Mouse (Mus musculus) hindbrain, postnatal 0 days (tissue): ENCODE data around the gene Gm5475. TPM values are rescaled to one million over a fixed set of nuclear protein-coding genes. Genes with fewer than 3 reads are reported as not detected.

ENCODE experiments used
- ATAC-seq: fragments of 200-750 bp; cut with Nextera tagmentation; 2 replicates; pipeline ENCODE4 v1.8.0; 2017; ENCODE audit warnings: mild to moderate bottlenecking, moderate TSS enrichment, moderate library complexity
- DNase-seq: peaks from one replicate; pipeline ENCODE4 v3.0.0-alpha.2; 2015; ENCODE audit warnings: low spot score
- H3K27ac ChIP-seq: fragments of 300-500 bp; sonication (generic); 2 replicates; pipeline ENCODE4 v1.5.1; 2014; ENCODE audit warnings: mild to moderate bottlenecking
- H3K27me3 ChIP-seq: fragments of 300-500 bp; sonication (generic); 2 replicates; pipeline ENCODE4 v1.6.1; 2014; ENCODE audit warnings: low read length, mixed read lengths; ENCODE audit not compliant: insufficient read depth
- H3K36me3 ChIP-seq: fragments of 300-500 bp; sonication (generic); 2 replicates; pipeline ENCODE4 v1.6.1; 2014; ENCODE audit warnings: low read length, mixed read lengths; ENCODE audit not compliant: insufficient read depth
- H3K4me1 ChIP-seq: fragments of 300-500 bp; sonication (generic); 2 replicates; pipeline ENCODE4 v1.6.1; 2014; ENCODE audit warnings: antibody characterized with exemption, low read length, mixed read lengths; ENCODE audit not compliant: insufficient read depth
- H3K4me2 ChIP-seq: fragments of 300-500 bp; sonication (generic); 2 replicates; pipeline ENCODE4 v1.6.1; 2014; ENCODE audit warnings: low read depth, mild to moderate bottlenecking, low read length, moderate library complexity, mixed read lengths
- H3K4me3 ChIP-seq: fragments of 300-500 bp; sonication (generic); 2 replicates; pipeline ENCODE4 v1.5.1; 2014; ENCODE audit warnings: low read length
- H3K9ac ChIP-seq: fragments of 300-500 bp; sonication (generic); replicated peaks from 2 replicates; pipeline ENCODE4 v1.6.1; 2014; ENCODE audit warnings: mild to moderate bottlenecking, low read length, moderate library complexity, mixed read lengths
- H3K9me3 ChIP-seq: fragments of 300-500 bp; sonication (generic); 2 replicates; pipeline ENCODE4 v1.6.1; 2016; ENCODE audit warnings: low read length, mixed read lengths
- CTCF ChIP-seq: IDR thresholded peaks from 2 replicates; pipeline ENCODE4 v1.5.1; 2016; ENCODE audit warnings: antibody characterized with exemption, control low read depth, low read depth
- WGBS: fragments of 180-500 bp; shearing (Covaris S2); extraction: QIAGEN DNeasy Blood & Tissue Kit; methylation state at CpG from one replicate; pipeline ENCODE4 v1.1.7; 2014; 5-methylcytosine and 5-hydroxymethylcytosine counted together
- polyA plus RNA-seq: library from polyadenylated mRNA; unstranded; fragments of >200 nt; fragmentation: Nextera tagmentation; extraction: Ambion mirVana; gene quantifications from 2 replicates; pipeline ENCODE4 v1.2.1, GENCODE M21; 2015
- total RNA-seq: library from RNA; depleted of rRNA; stranded (reverse); fragments of >200 nt; gene quantifications from 2 replicates; pipeline ENCODE4 v1.2.3, GENCODE M21; 2014

The Gm5475 gene
- total and polyA plus RNA-seq, 2 experiments from 2014 or later = 0.10 TPM; not detected in 1

DNA sequence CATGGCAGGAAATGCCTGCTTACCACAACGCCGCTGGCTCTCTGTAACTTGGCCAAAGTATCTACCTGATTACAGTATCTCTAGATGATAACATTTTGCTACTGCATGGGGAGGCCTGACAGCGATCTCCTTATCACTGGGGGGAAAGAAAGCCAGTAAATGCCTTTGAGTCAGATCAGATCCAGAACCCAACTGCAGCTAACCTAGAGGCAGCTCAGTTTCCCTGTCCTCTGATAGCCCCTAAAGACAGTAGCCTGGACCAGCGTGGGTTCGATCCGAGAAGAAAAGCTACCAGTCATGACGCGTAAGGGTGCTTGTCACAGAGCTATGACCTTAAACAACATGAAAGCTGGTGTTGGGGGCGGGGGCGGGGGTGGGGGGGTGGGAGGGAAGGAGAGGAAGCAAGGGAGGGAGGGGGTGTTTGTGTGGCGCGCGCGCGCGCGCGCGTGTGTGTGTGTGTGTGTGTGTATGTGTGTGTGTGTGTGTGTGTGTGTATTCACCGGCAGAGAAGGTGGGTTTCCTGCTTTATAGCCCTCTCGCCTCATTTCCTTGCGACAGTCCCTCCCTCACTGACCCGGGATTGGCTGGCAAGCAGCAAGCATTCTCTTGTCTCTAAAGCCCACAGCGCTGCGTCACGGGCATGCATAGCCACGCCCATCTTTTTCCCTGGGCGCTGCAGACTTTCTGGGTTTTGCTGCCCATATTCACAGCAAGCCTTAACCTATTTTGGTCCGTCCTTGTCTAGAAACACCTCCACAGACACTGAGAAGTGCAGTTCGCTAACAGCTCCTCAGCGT lies 21.4 kb downstream of the Gm5475 start:
- no peaks in the 10 kb centered on the region for H3K9me3 ChIP-seq
- 4% methylated on average over 19 of the region's 31 CpGs for WGBS
- ATAC-seq = peak; percentile 97

DNA sequence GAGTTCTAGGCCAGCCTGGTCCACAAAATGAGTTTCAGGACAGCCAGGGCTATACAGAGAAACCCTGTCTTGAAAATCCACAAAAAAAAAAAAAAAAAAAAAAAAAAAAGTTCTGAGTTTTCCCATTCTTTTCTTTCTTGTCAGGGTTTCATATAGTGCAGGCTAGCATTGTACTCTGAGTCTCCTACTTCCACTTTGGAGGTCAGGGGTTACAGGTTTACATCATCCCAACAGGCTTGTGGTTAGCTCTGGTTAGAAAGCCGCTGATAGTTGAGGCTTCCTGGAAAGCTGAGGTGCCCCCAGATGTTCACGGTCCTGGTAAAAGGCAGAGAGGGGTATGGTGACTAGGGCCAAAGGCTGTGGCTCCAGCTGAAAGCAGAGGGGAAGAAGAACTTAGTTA lies 24.9 kb downstream of the Gm5475 start:
- Histone ChIP-seq H3K36me3 (no peaks in the 10 kb centered on the region), H3K27ac (no peak overlapping the region), H3K9me3 (no peaks in the 10 kb centered on the region), H3K9ac (no peak overlapping the region), H3K4me2 (no peak overlapping the region), H3K4me3 (no peak overlapping the region), H3K27me3 (no peaks in the 10 kb centered on the region), H3K4me1 (0 out of 2 replicates have a peak, but pooled peaks cover 3% of the 10 kb centered on the region)
- DNase-seq (no peak), ATAC-seq (no peak)
- no peak for TF ChIP-seq CTCF
- WGBS = 79% methylated on average over 2 of the region's 2 CpGs

More for the DNA sequence above, 21.4 kb downstream of the Gm5475 start:
- H3K27me3 ChIP-seq = no peaks in the 10 kb centered on the region
- DNase-seq = peak; percentile 97
- no peak; the same call in 1 of the 2 replicates for TF ChIP-seq CTCF
- H3K36me3 ChIP-seq = no peaks in the 10 kb centered on the region
- peak overlapping the region; percentile 46 for H3K9ac ChIP-seq
- 0 out of 2 replicates have a peak, but pooled peaks cover 3% of the 10 kb centered on the region for H3K4me1 ChIP-seq
- H3K27ac ChIP-seq = peak overlapping the region; percentile 83
- H3K4me3 ChIP-seq = peak overlapping the region; percentile 34
- H3K4me2 ChIP-seq = peak overlapping the region; percentile 70

DNA sequence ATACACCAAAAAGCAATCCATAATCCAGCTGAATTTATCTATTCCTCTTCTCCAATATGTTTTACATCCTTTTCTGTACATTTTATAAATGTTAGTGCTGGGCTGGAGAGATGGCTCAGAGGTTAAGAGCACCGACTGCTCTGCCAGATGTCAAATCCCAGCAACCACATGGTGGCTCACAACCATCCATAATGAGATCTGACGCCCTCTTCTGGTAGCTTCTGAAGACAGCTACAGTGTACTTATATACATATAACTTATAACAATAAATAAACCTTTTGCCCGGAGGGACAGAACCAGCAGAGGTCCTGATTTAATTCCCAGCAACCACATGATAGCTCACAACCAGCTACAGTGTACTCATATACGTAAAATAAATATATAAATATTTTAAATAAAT lies 26.6 kb downstream of the Gm5475 start:
- H3K27ac ChIP-seq = no peak overlapping the region
- H3K9me3 ChIP-seq = no peaks in the 10 kb centered on the region
- H3K4me2 ChIP-seq = no peak overlapping the region
- DNase-seq (no peak), ATAC-seq (no peak)
- H3K9ac ChIP-seq = no peak overlapping the region
- no peaks in the 10 kb centered on the region for H3K27me3 ChIP-seq
- 79% methylated on average over 4 of the region's 4 CpGs for WGBS
- 0 out of 2 replicates have a peak, but pooled peaks cover 3% of the 10 kb centered on the region for H3K4me1 ChIP-seq
- H3K36me3 ChIP-seq = no peaks in the 10 kb centered on the region
- no peak overlapping the region for H3K4me3 ChIP-seq
- 0 out of 2 replicates have a peak, but pooled peaks have one; percentile 2 for TF ChIP-seq CTCF

DNA sequence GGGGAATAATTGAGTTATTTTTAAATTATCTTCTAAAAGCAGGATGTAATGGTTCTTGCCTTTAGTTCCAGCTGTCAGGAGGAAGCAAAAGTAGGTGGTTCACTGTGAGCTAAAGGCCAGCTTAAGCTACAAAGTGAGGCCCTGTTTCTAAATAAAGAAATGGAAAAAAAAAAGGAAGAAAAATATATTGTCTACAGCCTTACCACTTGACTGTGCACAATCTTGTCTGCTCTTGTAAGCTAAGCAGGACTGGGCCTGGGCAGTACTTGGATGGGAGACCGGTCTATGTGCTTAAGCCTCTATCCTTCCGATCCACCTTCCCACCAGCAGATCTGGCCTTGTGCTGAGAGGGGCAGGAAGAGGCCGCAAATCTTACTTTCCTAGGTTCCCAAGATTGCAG lies 27.5 kb downstream of the Gm5475 start:
- WGBS = 80% methylated on average over 3 of the region's 3 CpGs
- Histone ChIP-seq H3K9me3 (no peaks in the 10 kb centered on the region), H3K4me2 (no peak overlapping the region), H3K27ac (no peak overlapping the region), H3K36me3 (no peaks in the 10 kb centered on the region), H3K4me1 (no peaks in the 10 kb centered on the region), H3K4me3 (no peak overlapping the region), H3K9ac (no peak overlapping the region), H3K27me3 (no peaks in the 10 kb centered on the region)
- DNase-seq = no peak
- TF ChIP-seq CTCF = no peak
- no peak for ATAC-seq

DNA sequence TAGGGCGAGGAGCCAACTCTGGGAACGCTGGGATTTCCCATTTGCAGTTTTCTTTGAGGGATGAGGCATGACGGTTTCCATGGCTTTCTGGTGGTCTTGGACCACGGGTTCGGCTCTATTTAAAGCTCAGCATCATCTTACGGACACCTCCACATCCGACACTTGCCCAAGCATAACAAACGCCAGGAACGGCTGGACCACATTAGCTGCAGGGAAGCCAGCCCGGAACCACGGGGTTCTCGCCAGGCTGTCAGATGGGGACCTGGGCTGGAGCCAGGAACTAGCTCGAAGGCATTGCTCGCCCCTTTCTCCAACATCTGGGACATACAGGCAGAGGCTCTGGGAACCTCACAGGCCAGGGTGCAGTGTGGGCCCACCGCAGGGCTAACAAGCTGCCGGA lies 29.3 kb downstream of the Gm5475 start:
- 37% methylated on average over 16 of the region's 16 CpGs for WGBS

DNA sequence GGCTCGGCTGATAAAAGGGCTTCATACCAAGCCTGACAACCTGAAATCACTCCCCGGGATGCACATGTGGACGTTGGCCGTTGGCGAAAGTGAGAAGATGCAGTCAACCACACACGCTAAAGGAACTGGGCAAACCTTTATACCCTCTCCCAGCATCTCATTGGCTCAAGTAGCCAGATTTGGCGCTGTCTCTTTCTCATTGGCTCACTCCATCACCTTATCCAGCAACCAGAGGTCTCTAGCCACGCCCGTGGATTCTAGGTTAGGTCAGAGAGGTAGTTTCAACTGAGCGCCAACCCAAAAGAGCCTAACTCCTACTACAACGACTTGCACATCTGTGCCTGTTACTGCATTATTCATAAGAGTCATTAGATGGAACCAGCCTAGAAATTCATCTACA lies 30.5 kb downstream of the Gm5475 start:
- Histone ChIP-seq H3K9me3 (no peaks in the 10 kb centered on the region), H3K36me3 (no peaks in the 10 kb centered on the region), H3K4me1 (no peaks in the 10 kb centered on the region), H3K4me2 (no peak overlapping the region), H3K27ac (no peak overlapping the region), H3K4me3 (no peak overlapping the region), H3K27me3 (no peaks in the 10 kb centered on the region), H3K9ac (no peak overlapping the region)
- TF ChIP-seq CTCF = no peak
- no peak for ATAC-seq
- no peak for DNase-seq
- 81% methylated on average over 11 of the region's 11 CpGs for WGBS

More for the DNA sequence above, 29.3 kb downstream of the Gm5475 start:
- H3K27me3 ChIP-seq = no peaks in the 10 kb centered on the region
- no peak overlapping the region for H3K4me3 ChIP-seq
- no peak overlapping the region for H3K27ac ChIP-seq
- H3K36me3 ChIP-seq = no peaks in the 10 kb centered on the region
- no peaks in the 10 kb centered on the region for H3K4me1 ChIP-seq
- no peak overlapping the region for H3K4me2 ChIP-seq
- DNase-seq (peak; percentile 61), ATAC-seq (no peak)
- 0 out of 2 replicates have a peak overlapping the region, but pooled peaks have one; percentile 6 for H3K9ac ChIP-seq
- TF ChIP-seq CTCF = no peak
- H3K9me3 ChIP-seq = no peaks in the 10 kb centered on the region
